Comparison of ENCODE assay signal across 9 mouse cellular contexts in genomic region chr5:134873956-134874879, GRCm38 (mm10). TPM values are rescaled to one million over a fixed set of nuclear protein-coding genes. Genes with fewer than 3 reads are reported as not detected.
A peak's percentile ranks its signal among the peaks of the same experiment; 100 is the strongest.
DNase-seq lines count a peak whose midpoint lies in the region; ATAC-seq and TF ChIP-seq lines count a peak whose summit lies in the region.
"Had no signal": no experiment of that assay in that cellular context is flagged by ENCODE, and none has a peak within 500 bp of the region (broad histone marks: within the 10 kb centered on the region; RNA-seq: fewer than 3 reads in every experiment).

No protein-coding gene starts in this region.

- peak; percentile 28 to 42 for DNase-seq in cerebellum, adult 2 months
- DNase-seq in gastrocnemius, postnatal 25 days, result peak; percentile 84
- peak; percentile 92 for DNase-seq in lung, postnatal 0 days (ENCODE audit: low spot score)
- no peak for DNase-seq in adrenal gland, postnatal 25 days
- no peak for DNase-seq in adrenal gland, adult 8-10 months

- H3K4me1 ChIP-seq in intestine, embryonic 16.5 days (ENCODE audit: control insufficient read depth, insufficient read depth, low read length), result no peaks in the 10 kb centered on the region
- peaks cover 7% of the 10 kb centered on the region; the same call in 1 of the 2 replicates for H3K4me1 ChIP-seq in intestine, embryonic 15.5 days (replicated peaks)
- H3K4me1 ChIP-seq in cerebellum, adult 2 months (ENCODE audit: control insufficient read depth, insufficient read depth, low read length), result peaks cover 6% of the 10 kb centered on the region; the same call in 1 of the 2 replicates
- no peaks in the 10 kb centered on the region for H3K4me1 ChIP-seq in lung, postnatal 0 days (ENCODE audit: insufficient read depth, low read depth, low read length)
- H3K4me1 ChIP-seq in liver, embryonic 12.5 days, result 0 out of 2 replicates have a peak, but pooled peaks cover 3% of the 10 kb centered on the region

- H3K4me2 ChIP-seq in intestine, embryonic 16.5 days (ENCODE audit: low read depth, low read length), result no peak overlapping the region
- no peak overlapping the region for H3K4me2 ChIP-seq in intestine, embryonic 15.5 days (replicated peaks)
- no peak overlapping the region for H3K4me2 ChIP-seq in lung, postnatal 0 days (replicated peaks; ENCODE audit: low read depth, low read length)
- H3K4me2 ChIP-seq in liver, embryonic 12.5 days, result no peak overlapping the region

- TF ChIP-seq EP300 in lung, postnatal 0 days (IDR thresholded peaks at IDR 0.05), result peak; percentile 74

- WGBS in intestine, embryonic 16.5 days, result 60% methylated on average over 21 of the region's 21 CpGs
- 65% methylated on average over 21 of the region's 21 CpGs for WGBS in intestine, embryonic 15.5 days
- 8% methylated on average over 21 of the region's 21 CpGs for WGBS in cerebellum, adult 2 months
- WGBS in lung, postnatal 0 days, result 43% methylated on average over 21 of the region's 21 CpGs
- WGBS in liver, embryonic 12.5 days (ENCODE audit: insufficient replicate concordance), result 67% methylated on average over 21 of the region's 21 CpGs

- no peaks in the 10 kb centered on the region for H3K27me3 ChIP-seq in intestine, embryonic 16.5 days (replicated peaks; ENCODE audit: control insufficient read depth, insufficient read depth, low read length)
- no peaks in the 10 kb centered on the region for H3K27me3 ChIP-seq in intestine, embryonic 15.5 days (replicated peaks)
- no peaks in the 10 kb centered on the region for H3K27me3 ChIP-seq in cerebellum, adult 2 months (ENCODE audit: control insufficient read depth, insufficient read depth, low read length)
- H3K27me3 ChIP-seq in lung, postnatal 0 days (replicated peaks; ENCODE audit: insufficient read depth, low read length), result no peaks in the 10 kb centered on the region
- H3K27me3 ChIP-seq in liver, embryonic 12.5 days (replicated peaks), result 0 out of 2 replicates have a peak, but pooled peaks cover 10% of the 10 kb centered on the region

- TF ChIP-seq CTCF in cerebellum, adult 2 months (IDR thresholded peaks at IDR 0.05; ENCODE audit: borderline replicate concordance, insufficient read depth, low read depth, low read length), result no peak
- no peak; the same call in 1 of the 2 replicates for TF ChIP-seq CTCF in lung, postnatal 0 days (IDR thresholded peaks at IDR 0.05)

- no peaks in the 10 kb centered on the region for H3K9me3 ChIP-seq in intestine, embryonic 16.5 days (ENCODE audit: control insufficient read depth, low read length)
- H3K9me3 ChIP-seq in intestine, embryonic 15.5 days, result no peaks in the 10 kb centered on the region
- H3K9me3 ChIP-seq in lung, postnatal 0 days (ENCODE audit: low read length), result no peaks in the 10 kb centered on the region
- no peaks in the 10 kb centered on the region for H3K9me3 ChIP-seq in liver, embryonic 12.5 days (replicated peaks)

- H3K4me3 ChIP-seq in intestine, embryonic 16.5 days (ENCODE audit: low read length), result no peak overlapping the region
- H3K4me3 ChIP-seq in intestine, embryonic 15.5 days (replicated peaks), result no peak overlapping the region
- H3K4me3 ChIP-seq in cerebellum, adult 2 months (replicated peaks; ENCODE audit: insufficient read depth, low read depth, low read length), result no peak overlapping the region
- no peak overlapping the region for H3K4me3 ChIP-seq in lung, postnatal 0 days (ENCODE audit: low read depth, low read length)
- H3K4me3 ChIP-seq in liver, embryonic 12.5 days, result no peak overlapping the region

- no peak for TF ChIP-seq POLR2A in cerebellum, adult 2 months (IDR thresholded peaks at IDR 0.05; ENCODE audit: borderline replicate concordance, insufficient read depth, low read length)

- peak overlapping the region; percentile 39; the same call in 1 of the 2 replicates for H3K9ac ChIP-seq in intestine, embryonic 16.5 days (ENCODE audit: low read depth, low read length)
- H3K9ac ChIP-seq in intestine, embryonic 15.5 days, result no peak overlapping the region
- H3K9ac ChIP-seq in lung, postnatal 0 days (replicated peaks; ENCODE audit: low read depth), result no peak overlapping the region
- no peak overlapping the region for H3K9ac ChIP-seq in liver, embryonic 12.5 days

- ATAC-seq in intestine, embryonic 16.5 days, result 0 out of 2 replicates have a peak, but pooled peaks have one; percentile 31
- no peak for ATAC-seq in intestine, embryonic 15.5 days
- ATAC-seq in lung, postnatal 0 days, result peak; percentile 75
- no peak for ATAC-seq in liver, embryonic 12.5 days

- H3K27ac ChIP-seq in intestine, embryonic 16.5 days (ENCODE audit: low read length), result no peak overlapping the region
- no peak overlapping the region for H3K27ac ChIP-seq in intestine, embryonic 15.5 days
- no peak overlapping the region for H3K27ac ChIP-seq in cerebellum, adult 2 months (ENCODE audit: insufficient read depth, low read length)
- H3K27ac ChIP-seq in lung, postnatal 0 days (ENCODE audit: low read length), result peak overlapping the region; percentile 68
- no peak overlapping the region for H3K27ac ChIP-seq in liver, embryonic 12.5 days

- H3K36me3 ChIP-seq in intestine, embryonic 16.5 days (ENCODE audit: control insufficient read depth, insufficient read depth, low read length), result no peaks in the 10 kb centered on the region
- no peaks in the 10 kb centered on the region for H3K36me3 ChIP-seq in intestine, embryonic 15.5 days
- H3K36me3 ChIP-seq in lung, postnatal 0 days (ENCODE audit: insufficient read depth, low read length), result no peaks in the 10 kb centered on the region
- H3K36me3 ChIP-seq in liver, embryonic 12.5 days, result no peaks in the 10 kb centered on the region

RNA-seq across cellular contexts. Expression of gene Tmem270, which starts 32.3 kb away (rescaled TPM):
- not detected in 2 replicates for polyA plus RNA-seq in intestine, embryonic 16.5 days (2015; fragmentation: Nextera tagmentation; extraction: Ambion mirVana)
- polyA plus RNA-seq in intestine, embryonic 15.5 days (2015; fragmentation: Nextera tagmentation; extraction: Ambion mirVana), result not detected in 2 replicates
- not detected in 2 replicates for polyA plus RNA-seq in cerebellum, adult 2 months (2012; rRNA removed)
- not detected for total RNA-seq in gastrocnemius, postnatal 25 days (2021)
- not detected in 2 replicates for polyA plus RNA-seq in lung, postnatal 0 days (2015; fragmentation: Nextera tagmentation; extraction: Ambion mirVana)
- polyA plus RNA-seq in liver, embryonic 12.5 days (2016; fragmentation: Nextera tagmentation; extraction: Ambion mirVana), result not detected in 2 replicates
- not detected in 2 replicates for total RNA-seq in adrenal gland, postnatal 25 days (2021)
- total RNA-seq in adrenal gland, adult 8-10 months (2022), result not detected
- total RNA-seq: MEL had no signal

RNA-seq across cellular contexts. Expression of gene Cldn13, which starts 41.1 kb away (rescaled TPM):
- 2.1 and 6.4 TPM in 2 replicates for polyA plus RNA-seq in intestine, embryonic 16.5 days (2015; fragmentation: Nextera tagmentation; extraction: Ambion mirVana)
- 3.9 and 5.3 TPM in 2 replicates for polyA plus RNA-seq in intestine, embryonic 15.5 days (2015; fragmentation: Nextera tagmentation; extraction: Ambion mirVana)
- polyA plus RNA-seq in cerebellum, adult 2 months (2012; rRNA removed), result not detected in 2 replicates
- not detected for total RNA-seq in gastrocnemius, postnatal 25 days (2021)
- polyA plus RNA-seq in lung, postnatal 0 days (2015; fragmentation: Nextera tagmentation; extraction: Ambion mirVana), result 1.2 and 1.6 TPM in 2 replicates
- polyA plus RNA-seq in liver, embryonic 12.5 days (2016; fragmentation: Nextera tagmentation; extraction: Ambion mirVana), result 208 TPM in 2 replicates
- total RNA-seq in adrenal gland, postnatal 25 days (2021), result not detected in 2 replicates
- total RNA-seq in adrenal gland, adult 8-10 months (2022), result not detected

RNA-seq across cellular contexts. Expression of gene Mettl27, which starts 58.0 kb away (rescaled TPM):
- 27.2 TPM in 2 replicates for polyA plus RNA-seq in intestine, embryonic 16.5 days (2015; fragmentation: Nextera tagmentation; extraction: Ambion mirVana)
- polyA plus RNA-seq in intestine, embryonic 15.5 days (2015; fragmentation: Nextera tagmentation; extraction: Ambion mirVana), result 18.5 and 25.7 TPM in 2 replicates
- 9.5 and 10.9 TPM in 2 replicates for polyA plus RNA-seq in cerebellum, adult 2 months (2012; rRNA removed)
- total RNA-seq in gastrocnemius, postnatal 25 days (2021), result 1 to 10 TPM; 4.0 to 5.2 TPM
- 33.7 and 35.5 TPM in 2 replicates for polyA plus RNA-seq in lung, postnatal 0 days (2015; fragmentation: Nextera tagmentation; extraction: Ambion mirVana)
- polyA plus RNA-seq in liver, embryonic 12.5 days (2016; fragmentation: Nextera tagmentation; extraction: Ambion mirVana), result 8.5 and 9.8 TPM in 2 replicates
- total RNA-seq in adrenal gland, postnatal 25 days (2021), result 24.9 and 39.9 TPM in 2 replicates
- 10 to 100 TPM; 22.1 to 55.7 (median 44.6) TPM for total RNA-seq in adrenal gland, adult 8-10 months (2022)

Comparison
In these comparisons a context has a peak if more than half of its experiments do, and no peak if none do; other contexts are left out.
1. ATAC-seq: peak in intestine, embryonic 16.5 days (single experiment) and lung, postnatal 0 days (single experiment); none in intestine, embryonic 15.5 days (single experiment) and liver, embryonic 12.5 days (single experiment).
2. DNase-seq: peak in cerebellum, adult 2 months (2 of 2), gastrocnemius, postnatal 25 days (single experiment) and lung, postnatal 0 days (single experiment); none in adrenal gland, postnatal 25 days (single experiment) and adrenal gland, adult 8-10 months (single experiment).
3. RNA of gene Cldn13, which starts 41.1 kb away (polyA plus RNA-seq): 208 TPM in liver, embryonic 12.5 days; 2.1 to 6.4 TPM in intestine, embryonic 16.5 days, 3.9 to 5.3 TPM in intestine, embryonic 15.5 days, 1.2 to 1.6 TPM in lung, postnatal 0 days and not detected in cerebellum, adult 2 months; every median in the first group is over 10 times any median in the second.